Mouse (Mus musculus) hematopoietic multipotent progenitor cell, adult 10-12 weeks (in vitro differentiated cells): ENCODE data around the gene Unk. TPM values are rescaled to one million over a fixed set of nuclear protein-coding genes. Genes with fewer than 3 reads are reported as not detected.

Experiments used
- polyA plus RNA-seq: library from polyadenylated mRNA; stranded (reverse); fragments of >175 nt; gene quantifications from 2 replicates; pipeline ENCODE4 v1.2.3, GENCODE M21; 2012; ENCODE audit warnings: low replicate concordance

Gene Unk
- 65.3 and 71.0 TPM in 2 replicates for polyA plus RNA-seq

DNA sequence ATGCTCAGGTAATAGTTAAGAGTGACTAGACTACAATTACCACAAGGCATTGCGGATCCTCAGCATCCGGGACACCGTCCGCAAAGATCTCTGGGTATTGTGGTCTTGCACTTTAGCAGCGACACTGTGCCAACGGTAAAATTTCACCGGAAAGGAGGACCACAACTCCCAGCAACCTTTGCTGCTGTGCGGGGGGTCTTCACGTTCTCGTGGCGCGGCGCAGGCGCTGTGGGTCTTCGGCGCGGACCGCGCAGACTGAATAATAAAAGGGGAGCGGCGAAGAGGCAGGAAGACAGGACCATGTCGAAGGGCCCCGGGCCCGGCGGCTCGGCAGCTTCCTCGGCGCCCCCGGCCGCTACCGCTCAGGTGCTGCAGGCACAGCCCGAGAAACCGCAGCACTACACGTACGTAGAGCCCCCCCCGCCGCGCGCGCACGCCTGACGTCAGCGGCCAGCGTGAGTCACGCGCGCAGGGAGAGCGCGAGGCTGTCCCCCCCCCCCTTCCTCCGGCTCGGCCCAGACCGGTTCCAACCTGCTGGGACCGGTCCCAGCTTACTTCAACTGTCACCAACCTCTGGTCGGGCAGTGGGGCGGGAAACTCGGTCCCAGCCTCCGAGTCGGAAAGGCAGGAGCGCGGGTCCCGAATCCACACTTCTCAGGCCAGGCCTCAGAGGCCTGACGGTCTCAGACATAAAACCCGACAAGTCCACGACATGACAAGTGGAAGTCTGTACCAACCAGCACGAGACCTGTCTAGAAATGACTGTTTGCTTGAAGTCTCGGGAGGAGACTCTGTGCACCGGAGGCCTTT lies at the start of gene Unk:
TSS of gene Unk (plus strand) at position 235 of the 810 bp plus-strand sequence.

GRCm38 (mm10) chr11:116012262-116012947 lies 17.7 kb upstream of the Unk start, which contains the start of gene Galk1:
Galk1 (minus strand) TSS chr11:116012719.

DNA sequence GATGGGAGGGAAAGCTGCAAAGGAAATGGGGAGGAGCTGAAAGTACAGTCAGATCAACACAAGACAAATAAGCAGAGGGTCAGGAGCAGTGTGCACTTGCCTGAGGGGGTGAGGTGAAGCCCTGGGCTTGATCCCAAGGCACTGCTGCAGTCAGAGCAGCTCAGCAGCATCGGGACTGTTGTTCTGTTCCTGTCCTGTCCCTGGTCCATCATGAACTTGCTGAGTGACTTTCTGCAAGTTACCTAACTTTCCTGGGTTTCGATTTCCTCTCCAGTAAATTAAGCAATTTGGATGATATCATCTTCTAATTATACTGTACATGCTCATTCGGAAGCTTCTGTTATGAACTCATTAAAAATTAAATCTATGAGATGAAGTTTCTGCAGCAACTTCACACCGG lies 2.4 kb upstream of the Unk start, which contains the start of gene H3f3b:
TSS of gene H3f3b (minus strand) at position 207 of the 400 bp plus-strand sequence.

DNA sequence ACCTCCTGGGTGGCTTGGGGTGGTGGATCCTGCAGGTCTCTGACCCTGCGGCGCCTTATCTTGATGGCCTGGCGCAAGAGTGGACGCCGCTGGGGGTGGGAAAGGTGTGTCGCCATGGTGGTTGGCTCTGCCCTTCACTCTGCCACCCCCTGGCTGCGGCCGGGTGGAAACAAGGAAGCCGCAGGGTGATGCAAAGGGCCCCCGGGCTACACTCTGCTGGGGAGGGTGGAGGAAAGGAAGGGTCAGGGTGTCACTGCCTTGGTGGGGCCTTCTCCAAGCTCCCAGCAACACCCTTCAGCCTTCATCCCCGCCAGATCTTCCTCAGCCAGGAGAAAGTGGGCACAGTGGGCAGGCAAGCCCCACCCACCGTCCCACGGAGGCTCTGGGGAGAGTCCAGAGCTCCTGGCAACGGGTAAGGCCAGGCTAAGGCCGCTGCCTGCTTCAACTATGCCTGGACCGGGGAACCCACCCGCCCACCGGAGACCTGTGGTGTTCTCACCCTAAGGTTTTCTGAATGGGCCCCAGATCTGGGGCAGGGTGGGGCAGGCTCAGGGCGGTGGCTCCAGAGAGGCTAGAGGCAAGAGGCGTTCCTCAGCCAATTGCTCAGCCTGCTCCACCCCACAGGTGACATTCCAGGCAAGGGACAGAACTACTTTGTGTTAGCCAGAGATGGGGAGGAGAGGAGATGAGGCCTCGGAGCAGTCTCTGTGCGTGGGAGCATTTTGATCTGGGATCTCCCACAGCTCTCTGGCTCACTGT lies 47.5 kb downstream of the Unk start, which contains the start of gene Unc13d:
TSS of gene Unc13d (minus strand) at position 516 of the 759 bp plus-strand sequence.

DNA sequence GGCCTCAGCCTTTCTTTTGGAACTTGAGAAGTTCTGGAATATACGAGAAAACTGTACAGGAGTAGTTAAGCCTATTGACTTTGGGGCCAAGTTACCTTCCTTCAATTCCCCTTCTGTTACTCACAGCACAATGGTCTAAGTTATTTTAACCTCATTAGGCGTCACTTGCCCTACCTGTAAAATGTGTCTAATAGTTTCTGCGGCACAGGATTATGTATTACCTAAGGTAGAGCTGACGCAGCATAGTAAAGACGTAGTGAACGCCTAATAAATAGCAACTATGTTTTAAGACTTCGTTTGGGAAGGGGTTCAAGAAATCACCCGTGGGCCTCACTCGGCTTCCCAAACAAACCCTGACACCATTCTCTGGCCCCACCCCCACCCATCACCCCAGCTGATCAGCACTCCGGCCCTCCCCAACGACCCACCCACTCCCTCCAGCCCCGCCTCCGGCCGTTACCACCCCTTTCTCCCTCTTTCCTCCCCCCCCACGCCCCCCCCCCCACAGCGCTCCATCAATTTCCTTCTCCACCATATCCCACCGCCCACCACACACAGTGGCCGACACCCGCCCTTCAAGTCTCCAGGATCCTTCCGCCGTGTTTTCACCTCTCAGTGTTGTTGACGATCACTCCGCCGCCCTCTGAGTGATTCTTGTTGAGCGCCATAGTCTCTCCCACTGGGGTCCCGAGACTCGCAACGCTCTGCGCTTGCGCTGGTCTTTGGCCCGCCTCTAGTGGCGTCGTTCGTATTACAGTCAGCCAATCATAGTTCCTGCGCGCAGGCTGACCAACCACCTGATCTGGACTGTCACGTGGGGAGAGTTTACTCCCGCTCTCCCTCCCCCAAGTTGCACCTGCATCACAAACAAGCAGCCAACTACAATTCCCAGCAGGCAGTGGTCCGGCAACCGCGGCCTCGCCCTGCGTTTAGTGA lies 56.4 kb downstream of the Unk start, which contains the start of gene Wbp2:
TSS of gene Wbp2 (minus strand) at position 738 of the 936 bp plus-strand sequence.

Other genes with a start within 250 kb of the Unk start
- 11.7 and 18.4 TPM in 2 replicates for gene Caskin2, start 216.7 kb upstream of the Unk start, polyA plus RNA-seq
- gene Tsen54, start 215.6 kb upstream of the Unk start, polyA plus RNA-seq, result 40.7 and 86.6 TPM in 2 replicates
- gene Llgl2, start 206.3 kb upstream of the Unk start, polyA plus RNA-seq, result 57.0 and 71.0 TPM in 2 replicates
- gene Myo15b, start 171.9 kb upstream of the Unk start, polyA plus RNA-seq, result 0.19 and 0.26 TPM in 2 replicates
- 5.0 and 7.0 TPM in 2 replicates for gene Smim5, start 130.4 kb upstream of the Unk start, polyA plus RNA-seq
- 0.29 TPM in 1 of 2 replicates, not detected in the other for gene Smim6, start 118.3 kb upstream of the Unk start, polyA plus RNA-seq
- gene Sap30bp, start 97.0 kb upstream of the Unk start, polyA plus RNA-seq, result 15.9 and 37.4 TPM in 2 replicates
- gene Recql5, start 96.8 kb upstream of the Unk start, polyA plus RNA-seq, result 24.4 and 46.6 TPM in 2 replicates
- 0.18 and 0.31 TPM in 2 replicates for gene Itgb4, start 55.6 kb upstream of the Unk start, polyA plus RNA-seq
- 21.0 and 29.6 TPM in 2 replicates for gene Galk1, start 17.6 kb upstream of the Unk start, polyA plus RNA-seq
- 458 and 1,037 TPM in 2 replicates for gene H3f3b, start 2.4 kb upstream of the Unk start, polyA plus RNA-seq
- gene Unc13d, start 47.6 kb downstream of the Unk start, polyA plus RNA-seq, result 139 and 389 TPM in 2 replicates
- 508 and 688 TPM in 2 replicates for gene Wbp2, start 56.7 kb downstream of the Unk start, polyA plus RNA-seq
- gene Trim47, start 96.9 kb downstream of the Unk start, polyA plus RNA-seq, result 5.8 and 8.8 TPM in 2 replicates
- 10.8 and 13.2 TPM in 2 replicates for gene Trim65, start 100.8 kb downstream of the Unk start, polyA plus RNA-seq
- 62.8 and 112 TPM in 2 replicates for gene Mrpl38, start 108.5 kb downstream of the Unk start, polyA plus RNA-seq
- 14.2 and 19.6 TPM in 2 replicates for gene Fbf1, start 137.8 kb downstream of the Unk start, polyA plus RNA-seq
- 97.8 and 110 TPM in 2 replicates for gene Ten1, start 168.5 kb downstream of the Unk start, polyA plus RNA-seq
- 2.6 and 2.8 TPM in 2 replicates for gene Acox1, start 168.7 kb downstream of the Unk start, polyA plus RNA-seq
- 0.19 and 0.62 TPM in 2 replicates for gene Evpl, start 207.8 kb downstream of the Unk start, polyA plus RNA-seq
- 17.7 and 20.3 TPM in 2 replicates for gene Srp68, start 243.9 kb downstream of the Unk start, polyA plus RNA-seq